Mouse (Mus musculus) ES-Bruce4 (cell line): ENCODE data around the gene Prr5l.

ENCODE experiments used
- CTCF ChIP-seq: IDR thresholded peaks from one replicate; pipeline ENCODE4 v1.8.1; 2011; ENCODE audit warnings: low read depth, low read length
- POLR2A ChIP-seq: IDR thresholded peaks from one replicate; pipeline ENCODE4 v1.8.1; 2011; ENCODE audit warnings: low read length; ENCODE audit not compliant: insufficient read depth

- TF ChIP-seq CTCF (no peak), POLR2A (no peak)
Measured at GRCm38 (mm10) chr2:101826950-101827600, 55.8 kb downstream of the Prr5l start.
